Mouse (Mus musculus) MN1 (cell line): ENCODE results near the gene Fam222b.
"Not testable (repeated sequence)": the region's sequence is repeated elsewhere in the genome, so short reads cannot be mapped to it uniquely, and the experiment has no call there.

Experiments
- DNase-seq: peaks from one replicate; pipeline ENCODE4 v3.0.0-alpha.2; 2016; ENCODE audit warnings: low spot score

Gene Fam222b

DNA sequence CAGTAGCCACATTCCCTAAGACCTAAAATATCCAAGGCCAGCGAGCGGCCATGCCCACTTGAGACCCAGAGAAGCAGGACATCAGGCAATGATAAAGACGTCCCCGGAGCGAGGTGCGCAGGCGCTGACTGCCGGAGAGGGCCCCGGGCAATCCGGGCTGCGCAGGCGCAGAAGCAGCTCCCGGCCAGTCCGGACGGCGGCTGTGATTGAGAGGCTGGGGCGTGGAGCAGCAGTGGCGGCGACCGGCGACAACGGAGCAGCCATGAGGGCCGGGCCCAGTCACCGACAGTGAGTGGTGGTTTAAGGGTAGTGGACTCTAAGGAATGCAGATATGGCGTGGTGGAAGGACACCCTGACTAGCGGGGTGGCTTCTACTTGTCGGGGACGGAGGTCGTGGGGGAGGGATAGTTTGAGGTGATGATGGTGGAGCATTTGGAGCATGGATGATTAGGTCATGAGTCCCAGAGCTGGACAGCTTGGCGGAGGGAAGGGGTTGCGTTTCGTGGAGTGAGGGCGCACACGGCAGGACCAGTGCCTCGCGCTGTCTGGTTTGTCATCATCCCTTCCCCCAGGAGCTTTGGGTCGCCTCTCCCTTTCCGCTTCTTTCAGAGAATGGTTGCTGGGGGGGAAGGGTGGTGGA lies at the start of gene Fam222b:
TSS of gene Fam222b (plus strand) at position 157 of the 640 bp plus-strand sequence.
- peak; percentile 92 for DNase-seq

DNA sequence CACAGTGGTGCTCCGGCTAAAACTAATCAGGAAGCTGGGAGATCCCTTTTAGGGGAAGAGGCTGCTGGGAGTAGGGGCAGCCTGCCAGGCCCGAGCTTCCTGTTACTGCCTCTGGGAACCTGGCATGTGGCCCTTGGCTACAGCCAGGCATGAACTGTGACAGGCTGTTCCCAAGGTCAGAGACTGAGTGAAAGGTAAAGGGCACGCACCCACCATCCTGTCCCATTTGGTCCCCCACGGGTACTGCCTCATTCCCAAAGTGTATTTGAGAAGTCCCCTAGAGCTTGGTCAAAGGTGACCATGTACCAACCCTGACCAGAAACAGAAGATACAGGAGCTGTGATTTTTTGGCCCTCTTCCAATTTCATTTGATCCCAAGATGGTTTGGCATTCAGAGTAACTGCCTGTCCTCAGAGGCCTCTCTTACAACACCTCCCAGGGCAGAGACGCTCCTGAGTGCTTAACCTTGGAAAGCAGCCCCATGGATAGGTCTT lies 49.7 kb upstream of the Fam222b start:
- peak; percentile 72 for DNase-seq

DNA sequence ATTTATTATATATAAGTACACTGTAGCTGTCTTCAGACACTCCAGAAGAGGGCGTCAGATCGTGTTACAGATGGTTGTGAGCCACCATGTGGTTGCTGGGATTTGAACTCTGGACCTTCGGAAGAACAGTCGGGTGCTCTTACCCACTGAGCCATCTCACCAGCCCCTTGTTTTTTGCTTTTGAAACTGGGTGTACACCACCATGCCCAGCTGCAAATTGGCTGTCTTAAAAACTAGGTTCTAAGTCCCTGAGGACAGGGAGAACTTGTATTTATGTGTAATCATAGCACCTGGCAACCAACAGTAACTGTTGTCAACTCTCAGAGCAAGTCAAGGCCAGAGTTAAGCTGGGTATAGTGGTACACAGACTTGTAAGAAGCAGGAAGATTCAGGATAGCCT lies 45.8 kb upstream of the Fam222b start:
- DNase-seq = not testable (repeated sequence)

DNA sequence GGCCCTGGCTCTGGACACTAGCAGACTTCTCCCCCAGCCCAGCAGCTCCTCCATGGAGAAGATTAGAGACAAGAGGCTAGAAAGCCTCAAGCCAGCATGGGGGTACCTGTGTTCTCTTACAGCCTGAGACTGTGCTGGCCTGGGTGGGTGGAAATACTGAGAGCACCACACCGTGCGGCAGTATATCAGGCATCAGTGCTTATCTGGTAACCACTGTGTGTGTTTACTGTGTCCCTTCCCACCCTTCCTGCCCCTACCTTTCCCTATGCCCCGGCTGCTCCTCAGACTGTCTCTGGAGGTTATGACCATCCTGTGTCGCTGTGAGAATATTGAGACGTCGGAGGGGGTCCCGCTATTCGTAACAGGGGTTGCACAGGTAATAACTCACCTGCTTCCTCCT lies 41.4 kb upstream of the Fam222b start:
- DNase-seq = no peak

DNA sequence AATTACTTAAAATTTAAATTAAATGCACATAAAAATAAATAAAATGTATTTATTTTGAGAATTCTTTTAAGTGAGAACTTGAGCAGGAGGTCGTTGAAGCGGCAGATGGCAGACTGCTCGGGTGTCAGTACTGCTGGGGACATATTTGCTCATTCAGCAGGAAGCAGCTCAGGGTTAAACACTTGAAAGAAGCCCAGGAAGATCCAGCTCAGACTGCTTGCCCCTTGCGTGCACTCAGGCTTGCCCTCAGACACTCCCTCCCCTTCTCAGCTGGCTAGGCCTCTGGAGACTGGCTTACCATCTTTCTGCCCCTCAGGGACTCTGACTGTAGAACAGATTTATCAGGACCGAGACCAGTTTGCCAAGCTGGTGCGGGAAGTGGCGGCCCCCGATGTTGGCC lies 37.5 kb upstream of the Fam222b start:
- no peak for DNase-seq

DNA sequence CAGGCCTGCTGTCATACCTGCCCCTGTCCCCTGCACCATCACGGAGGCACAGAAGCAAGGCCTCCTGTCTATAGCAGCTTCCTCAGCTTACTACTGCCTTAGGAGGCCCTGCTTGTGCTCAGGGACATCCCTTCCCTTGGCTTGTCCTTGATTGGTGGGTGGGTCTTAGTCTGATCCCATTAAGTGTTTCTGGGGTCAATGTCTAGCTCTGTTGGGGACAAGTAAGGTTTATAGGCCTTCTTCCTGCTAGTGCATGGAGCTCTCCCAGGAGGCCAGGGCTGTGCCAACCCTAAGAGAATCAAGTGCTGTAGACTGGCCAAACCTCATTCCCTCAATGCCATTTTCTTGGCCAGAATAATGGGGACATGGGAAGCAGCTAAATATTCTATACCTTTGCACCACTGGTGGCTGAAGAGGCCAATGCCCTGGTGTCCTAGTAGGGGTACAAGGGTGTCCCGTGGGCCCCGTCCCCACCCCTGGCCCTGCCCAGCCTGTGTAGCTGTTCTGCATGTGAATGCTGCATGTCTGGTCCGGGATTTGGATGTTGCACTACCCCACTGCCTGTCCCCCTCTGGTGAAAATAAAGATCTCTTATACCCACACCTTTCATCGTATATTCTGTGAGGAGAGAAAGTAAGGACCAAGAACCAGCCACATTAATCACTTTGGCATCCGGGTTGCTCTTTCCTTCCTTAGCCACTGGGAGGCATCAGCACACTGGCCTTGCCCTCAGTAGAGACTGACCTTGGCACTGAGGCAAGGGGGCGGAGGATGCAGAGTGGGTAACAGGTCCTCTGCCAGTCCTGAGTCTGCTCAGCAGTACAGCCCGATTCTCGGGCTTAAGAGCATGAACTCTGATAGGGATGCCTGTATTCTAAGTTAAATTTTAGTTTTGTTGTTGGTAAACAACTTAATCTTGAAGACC lies 34.4 kb upstream of the Fam222b start:
- DNase-seq = peak; percentile 83

DNA sequence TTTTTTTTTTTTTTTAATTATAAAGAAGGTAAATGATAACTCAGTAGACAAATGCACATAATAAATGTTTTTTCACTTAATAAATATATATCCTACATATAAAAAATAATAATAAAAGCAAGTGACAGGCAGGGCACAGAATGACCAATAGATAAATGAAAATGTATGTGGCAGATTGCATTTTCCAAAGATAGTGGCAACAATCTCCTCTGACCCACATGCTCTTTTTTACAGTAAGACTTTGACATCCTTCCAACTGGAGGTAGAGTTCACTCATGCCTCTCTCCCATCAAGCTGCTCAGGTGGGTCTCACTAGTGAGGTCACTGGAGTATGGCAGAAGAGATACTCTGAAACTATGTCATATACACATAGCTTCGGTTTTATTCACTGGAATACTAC lies 31.9 kb upstream of the Fam222b start:
- DNase-seq = no peak

DNA sequence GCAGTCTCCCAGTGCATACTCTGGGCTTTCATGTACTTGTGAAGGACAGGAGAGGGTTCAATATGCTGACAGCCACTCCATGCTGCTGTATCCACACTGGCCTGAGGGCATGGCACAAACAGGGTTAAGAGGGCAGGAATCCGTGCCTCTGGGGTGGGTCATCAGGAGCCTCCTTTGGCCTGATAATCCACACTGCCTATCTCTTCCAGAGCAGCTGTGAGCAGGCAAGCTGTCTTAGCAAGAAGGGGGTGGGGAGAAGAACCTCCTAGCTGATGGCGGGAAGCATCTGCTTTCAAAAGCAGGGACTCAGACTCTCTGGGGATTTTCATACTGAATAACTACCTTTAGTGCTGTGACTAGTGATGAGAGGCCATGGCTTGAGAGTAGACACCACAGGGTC lies 28.6 kb upstream of the Fam222b start:
- no peak for DNase-seq

DNA sequence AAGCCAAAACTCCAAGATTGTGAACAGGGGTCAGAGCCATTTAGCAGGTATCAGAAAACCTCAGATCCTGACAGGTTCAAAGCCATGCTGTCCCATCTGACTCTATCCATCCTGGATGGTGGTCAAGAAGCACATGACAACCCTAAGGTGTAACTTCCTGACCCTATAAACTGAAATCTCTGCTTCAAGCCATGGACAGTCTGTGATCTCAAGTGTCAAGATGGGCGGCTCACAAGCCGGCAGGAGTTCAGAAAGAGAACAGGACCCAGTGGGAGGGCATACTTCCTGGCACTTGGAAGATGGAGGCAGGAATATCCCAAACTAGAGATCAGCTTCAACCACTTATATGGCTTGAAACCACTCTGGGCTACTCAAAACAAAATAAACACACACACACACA lies 27.8 kb upstream of the Fam222b start:
- no peak for DNase-seq

DNA sequence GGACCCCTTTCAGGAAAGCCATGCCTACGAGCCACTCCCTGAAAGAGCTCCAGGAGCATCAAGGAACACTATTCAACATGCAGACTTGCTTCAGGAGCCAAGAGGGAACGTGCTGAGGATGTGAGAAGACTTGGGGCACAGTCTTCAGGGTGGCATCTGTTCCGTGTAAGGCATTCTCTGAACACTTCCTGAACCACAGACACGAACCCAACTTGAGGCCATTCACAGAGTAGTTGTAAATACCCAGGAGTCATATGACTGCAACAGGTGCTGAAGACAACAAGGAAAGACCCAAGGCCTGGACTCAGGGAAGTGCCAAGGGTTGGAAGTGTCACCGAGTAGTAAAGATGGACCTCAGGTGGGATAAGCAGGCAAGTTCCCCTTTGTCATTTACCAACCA lies 26.9 kb upstream of the Fam222b start:
- no peak for DNase-seq

DNA sequence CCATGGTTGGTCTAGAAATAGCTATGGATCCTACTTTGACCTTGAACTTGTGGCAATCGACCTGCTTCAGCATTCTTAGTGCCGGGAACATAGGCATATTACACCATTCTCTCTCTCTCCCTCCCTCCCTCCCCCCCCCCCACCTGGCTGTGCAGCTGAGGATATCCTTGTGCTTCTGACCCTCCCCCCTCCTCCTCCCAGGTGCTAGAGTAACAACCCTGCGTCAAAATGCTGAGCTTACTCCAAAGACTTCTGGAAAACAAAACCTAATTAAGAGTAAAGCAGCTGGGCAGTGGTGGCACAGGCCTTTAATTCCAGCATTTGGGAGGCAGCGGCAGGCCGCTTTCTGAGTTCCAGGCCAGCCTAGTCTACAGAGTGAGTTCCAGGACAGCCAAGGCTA lies 25.3 kb upstream of the Fam222b start:
- DNase-seq = no peak

DNA sequence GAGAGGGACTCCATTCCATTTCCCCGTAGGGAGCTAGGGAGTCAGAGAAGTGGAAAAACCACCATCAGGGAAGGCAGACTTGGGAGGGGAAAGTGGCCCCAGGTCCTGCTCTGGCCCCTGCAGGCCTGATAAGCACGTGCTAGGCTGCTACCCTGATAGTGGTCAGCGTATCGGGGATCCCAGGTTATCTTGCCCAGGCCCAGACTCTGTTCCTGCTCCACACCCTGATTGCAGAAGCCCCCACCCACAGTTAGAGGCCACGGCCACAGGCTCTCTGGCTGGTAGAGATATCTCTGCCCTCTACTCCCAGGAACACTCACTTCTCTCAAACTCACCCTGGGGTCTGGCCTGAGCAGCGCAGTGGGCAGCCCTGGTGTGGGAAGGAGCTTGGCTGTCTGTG lies 24.8 kb upstream of the Fam222b start:
- no peak for DNase-seq

DNA sequence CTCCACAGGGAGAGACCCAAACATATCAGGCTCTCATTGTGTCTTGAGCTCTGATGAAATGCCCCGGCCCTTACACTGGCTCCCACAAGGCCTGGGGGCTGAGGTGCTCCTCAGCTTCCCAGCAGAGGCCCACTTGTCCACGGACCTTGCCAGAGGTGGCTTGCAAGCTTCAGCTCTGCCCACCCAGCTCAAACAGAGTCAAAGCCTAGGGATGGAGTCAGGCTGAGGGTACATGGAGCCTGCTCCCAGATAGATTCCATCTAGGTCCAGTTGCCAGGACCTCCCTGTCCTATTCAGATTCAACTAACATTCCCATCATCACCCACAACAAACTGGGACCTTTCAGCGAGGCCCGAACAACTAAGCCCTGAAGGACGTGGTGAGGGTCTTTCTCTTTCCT lies 22.5 kb upstream of the Fam222b start:
- DNase-seq = no peak

DNA sequence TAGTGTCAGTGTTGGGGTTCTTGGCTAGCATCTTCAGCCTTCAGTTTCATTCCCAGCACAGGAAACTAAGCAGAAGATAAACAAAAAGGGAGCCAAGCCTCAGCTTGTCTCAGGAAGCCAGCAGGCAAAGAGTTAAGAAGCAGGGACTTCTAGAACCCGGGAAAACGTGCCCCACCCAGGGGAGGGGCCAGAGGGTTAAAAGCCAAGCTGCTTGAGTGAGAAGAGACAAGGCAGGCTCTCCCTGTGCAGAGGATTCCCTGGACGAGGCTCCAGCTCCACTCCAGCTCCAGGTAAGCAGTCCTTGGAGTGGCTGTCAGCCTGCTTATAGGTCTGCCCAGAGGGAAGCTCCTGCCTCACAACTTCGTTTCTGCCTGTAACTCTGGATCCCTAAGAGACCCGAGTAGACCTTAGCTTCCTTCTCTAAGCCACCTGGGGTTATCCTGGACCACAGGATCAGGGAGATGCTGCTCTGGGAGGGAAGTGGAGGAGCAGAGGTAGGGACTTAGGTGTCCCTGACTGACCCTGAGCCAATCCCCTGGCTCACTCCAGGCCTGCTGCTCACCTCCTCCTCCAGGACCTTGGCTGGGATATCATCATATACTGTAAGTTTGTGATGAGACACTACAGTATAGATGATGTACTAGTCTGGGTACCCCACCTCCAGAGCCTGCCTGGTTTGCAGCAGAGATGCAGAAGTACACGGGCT lies 21.9 kb upstream of the Fam222b start:
- DNase-seq = no peak

DNA sequence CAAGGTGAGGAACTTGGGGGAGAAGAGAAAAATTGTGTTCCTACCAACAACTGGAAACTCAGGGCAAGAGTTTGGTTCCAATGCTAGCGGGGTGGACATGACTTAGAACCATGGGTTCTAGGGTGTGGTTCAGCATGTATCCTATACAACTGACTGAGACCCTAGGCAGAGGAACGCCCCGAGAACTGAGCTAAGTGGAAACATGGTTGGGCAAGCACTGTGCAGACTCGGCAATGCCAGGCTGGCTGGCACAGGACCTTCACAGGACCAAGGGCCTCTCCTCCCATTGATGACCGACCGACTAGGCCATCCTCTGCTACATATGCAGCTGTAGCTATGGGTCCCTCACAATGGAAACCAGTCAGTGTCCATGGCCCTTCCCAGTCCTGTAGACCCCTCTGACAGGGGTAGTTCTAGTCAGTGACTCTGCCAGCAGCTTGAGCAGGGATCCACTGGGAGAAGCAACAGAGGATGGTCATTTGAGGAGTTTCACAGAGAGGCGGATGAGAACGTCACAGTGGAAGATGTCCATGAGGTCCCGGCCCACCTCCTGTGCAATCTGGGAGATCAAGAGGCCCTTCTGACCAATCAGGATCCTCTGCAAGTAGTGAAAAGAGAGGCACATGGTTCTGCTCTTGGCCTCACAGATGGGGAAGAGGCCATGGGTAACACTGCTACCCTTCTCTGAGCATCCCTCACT lies 20.7 kb upstream of the Fam222b start:
- DNase-seq = no peak

DNA sequence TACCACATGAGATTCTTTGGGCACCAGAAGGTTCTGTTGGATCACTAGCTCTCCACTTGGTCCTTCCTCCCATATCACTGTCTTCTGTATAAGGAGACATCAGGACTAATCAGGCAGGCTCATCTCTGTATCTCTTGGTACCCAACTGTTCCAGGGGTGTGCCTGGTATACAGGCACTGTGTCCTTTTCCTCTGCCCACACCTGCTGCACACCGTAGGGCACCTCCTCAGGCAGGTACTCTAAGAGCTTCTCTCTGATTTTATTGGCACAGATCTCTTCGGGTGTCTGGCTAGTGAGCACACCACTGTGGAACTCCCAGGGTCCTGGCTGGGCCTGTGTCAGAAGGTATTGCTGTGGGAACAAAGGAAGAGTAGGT lies 20.2 kb upstream of the Fam222b start:
- no peak for DNase-seq

DNA sequence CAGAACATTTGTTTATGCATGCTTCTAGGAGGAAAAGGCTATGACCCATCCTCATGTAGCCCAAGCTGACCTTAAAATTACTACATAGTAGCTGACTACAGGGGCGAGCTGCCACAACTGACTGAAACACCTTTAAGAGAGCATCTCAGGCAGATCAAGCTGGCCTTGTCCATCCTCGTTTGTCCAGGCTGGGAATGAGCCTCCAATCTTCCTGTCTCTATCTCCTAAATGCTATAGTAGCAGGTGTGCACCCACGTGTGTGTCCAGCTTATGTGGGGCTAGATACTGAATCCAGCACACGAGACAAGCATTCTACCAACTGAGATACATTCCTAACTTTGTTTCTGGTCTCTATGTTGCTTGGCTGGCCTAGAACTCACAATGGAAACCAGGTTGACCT lies 19.8 kb upstream of the Fam222b start:
- DNase-seq = no peak

DNA sequence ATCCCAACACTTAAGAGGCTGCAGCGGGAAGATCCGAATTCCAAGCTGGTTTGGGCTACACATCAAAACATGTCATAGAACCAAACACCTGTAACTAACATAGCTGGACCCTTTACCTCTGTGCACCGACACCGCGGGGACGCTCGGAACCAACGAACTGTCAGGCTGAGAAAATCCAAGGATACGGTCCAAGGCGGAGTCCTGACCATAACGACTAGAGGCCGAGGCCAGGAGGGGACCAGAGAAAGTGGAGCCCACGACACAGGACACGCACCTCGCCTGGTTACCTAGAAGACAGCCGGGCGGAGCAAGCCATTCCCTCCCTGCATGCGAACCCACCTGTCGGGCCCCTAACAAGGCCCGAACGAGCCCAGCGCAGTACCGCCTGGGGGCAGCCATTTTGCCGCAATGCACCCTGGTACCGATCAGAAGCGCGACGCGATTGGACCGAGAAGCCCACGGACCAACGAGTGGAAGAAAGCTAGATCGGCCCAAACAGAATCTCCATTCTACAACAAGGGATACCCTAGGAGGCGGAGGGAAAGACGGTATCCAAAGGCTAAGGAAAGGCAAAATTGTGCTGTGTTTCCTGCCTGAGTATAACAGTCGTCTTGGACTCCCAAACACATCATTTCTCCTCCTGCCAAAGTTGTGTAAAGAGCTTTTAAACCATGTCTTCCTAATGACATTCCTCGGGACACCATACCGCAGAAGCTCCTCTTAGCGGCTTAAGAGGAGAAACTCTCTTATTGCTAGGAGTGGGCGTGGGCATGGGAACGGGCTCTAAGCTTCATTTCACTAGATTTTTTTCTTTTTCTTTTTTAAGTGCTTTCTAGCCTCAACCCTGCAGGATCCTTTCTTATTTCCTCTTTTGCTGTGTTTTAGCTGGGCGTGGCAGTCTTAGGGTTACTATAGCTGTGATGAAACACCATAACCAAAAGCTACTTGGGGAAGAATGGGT lies 14.2 kb upstream of the Fam222b start, which contains the start of gene Eral1:
TSS of gene Eral1 (minus strand) at position 423 of the 961 bp plus-strand sequence.
- peak; percentile 83 for DNase-seq

DNA sequence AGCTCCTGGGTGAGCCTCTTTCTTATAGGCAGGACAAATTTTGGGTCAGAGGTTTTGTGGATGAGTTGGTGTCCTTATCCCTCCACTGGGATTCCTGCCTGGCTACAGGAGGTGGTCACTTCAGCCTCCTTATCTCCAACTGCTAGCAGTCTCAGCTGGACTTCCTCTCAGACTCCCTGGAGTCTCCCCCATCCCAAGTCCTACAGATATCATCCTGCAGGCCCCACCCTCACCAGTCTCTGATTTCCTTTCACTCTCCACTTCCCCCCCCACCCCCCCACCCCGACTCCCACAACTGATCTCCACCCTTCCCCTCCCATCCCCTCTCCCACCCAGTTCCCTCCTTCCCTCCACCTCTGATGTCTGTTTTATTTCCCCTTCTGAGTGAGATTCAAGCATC lies 10.9 kb upstream of the Fam222b start:
- DNase-seq = no peak

DNA sequence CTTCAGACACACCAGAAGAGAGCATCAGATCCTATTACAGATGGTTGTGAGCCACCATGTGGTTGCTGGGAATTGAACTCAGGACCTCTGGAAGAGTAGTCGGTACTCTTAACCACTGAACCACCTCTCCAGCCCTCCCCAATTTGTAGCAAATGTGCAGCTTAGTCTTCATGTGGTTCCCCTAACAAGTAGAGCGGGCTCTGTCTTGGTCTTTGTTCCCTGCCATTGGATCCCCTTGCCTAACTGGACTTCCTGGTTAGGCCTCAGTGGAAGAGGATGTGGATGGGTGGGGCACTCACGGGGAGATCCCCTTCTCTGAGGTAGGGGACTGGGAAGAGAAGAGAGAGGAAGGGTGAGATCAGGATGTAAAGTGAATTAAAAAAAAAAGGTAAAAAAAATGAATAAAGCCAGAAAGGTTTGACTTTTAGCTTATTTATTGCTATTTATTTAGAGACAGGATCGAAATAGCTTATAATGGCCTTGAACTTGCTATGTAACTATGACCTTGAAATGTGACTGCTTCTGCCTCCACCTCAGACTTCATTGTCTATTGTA lies 7.5 kb upstream of the Fam222b start:
- no peak for DNase-seq
